Mouse (Mus musculus) cerebellum, postnatal 14 days (tissue): Measurements from ENCODE around the gene Dgcr2.

Experiments
- DNase-seq, 2 experiments: peaks; one replicate each; pipeline ENCODE4 v3.0.0; 2021; ENCODE audit warnings: mixed read lengths in 2 of 2

Gene Dgcr2

GRCm38 (mm10) chr16:17806581-17807191, 91.7 kb downstream of the Dgcr2 start:
- peak; percentile 45 to 53 for DNase-seq

GRCm38 (mm10) chr16:17804982-17805381, 93.4 kb downstream of the Dgcr2 start:
- DNase-seq, result no peak

DNA sequence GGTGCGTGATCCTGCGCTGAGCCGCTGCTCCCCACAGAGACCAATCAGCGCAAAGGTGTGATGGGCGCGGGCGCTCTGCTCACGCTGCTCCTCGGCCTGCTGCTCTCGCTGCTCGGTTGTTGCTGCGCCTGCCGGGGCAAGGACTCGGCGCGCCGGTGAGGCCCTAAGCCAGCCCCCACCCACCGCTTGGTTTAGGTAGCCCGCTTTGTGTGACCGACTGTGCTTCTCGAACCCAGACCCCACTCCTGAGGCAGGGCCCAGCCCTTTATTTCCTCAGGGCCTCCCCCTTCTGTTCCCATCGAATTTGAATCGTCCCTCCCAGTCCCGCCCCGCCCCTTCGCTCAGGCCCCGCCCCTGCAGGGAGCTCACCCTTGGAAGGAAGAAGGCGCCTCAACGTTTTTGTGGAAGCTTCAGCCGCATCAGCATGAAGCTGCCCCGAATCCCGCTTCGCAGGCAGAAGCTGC, 93.9 kb downstream of the Dgcr2 start:
- no peak for DNase-seq

DNA sequence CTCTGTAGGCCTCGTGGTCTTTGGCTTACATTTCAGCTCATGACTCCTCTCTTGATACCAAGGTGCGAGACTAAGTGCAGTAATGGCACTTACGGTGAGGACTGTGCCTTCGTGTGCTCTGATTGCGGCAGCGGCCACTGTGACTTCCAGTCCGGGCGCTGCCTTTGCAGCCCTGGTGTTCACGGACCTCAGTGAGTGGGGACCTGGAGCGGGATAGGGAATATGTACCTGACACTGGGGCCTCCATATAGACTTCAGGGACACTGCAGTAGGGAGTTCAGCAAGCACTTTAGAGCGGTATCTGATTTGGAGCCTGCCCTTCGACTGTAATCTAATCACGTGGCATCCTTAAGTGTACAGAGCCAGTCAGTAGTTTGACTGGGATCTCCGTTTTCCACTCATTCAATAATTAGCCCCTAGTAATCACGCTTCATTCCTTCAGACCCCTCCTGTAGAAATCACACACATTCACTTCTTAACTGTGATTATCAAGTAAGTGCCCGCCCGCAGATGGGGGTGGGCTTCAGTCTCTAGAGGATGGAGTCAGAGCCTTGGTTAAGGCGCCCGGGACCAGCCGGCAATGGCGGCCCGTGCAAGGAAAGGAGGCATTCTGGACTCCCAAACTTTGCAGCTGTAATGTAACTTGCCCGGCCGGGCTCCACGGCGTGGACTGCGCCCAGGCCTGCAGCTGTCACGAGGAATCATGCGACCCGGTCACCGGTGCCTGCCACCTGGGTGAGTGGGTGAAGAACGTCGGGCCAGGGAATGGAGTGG, 94.5 kb downstream of the Dgcr2 start:
- DNase-seq, result no peak

DNA sequence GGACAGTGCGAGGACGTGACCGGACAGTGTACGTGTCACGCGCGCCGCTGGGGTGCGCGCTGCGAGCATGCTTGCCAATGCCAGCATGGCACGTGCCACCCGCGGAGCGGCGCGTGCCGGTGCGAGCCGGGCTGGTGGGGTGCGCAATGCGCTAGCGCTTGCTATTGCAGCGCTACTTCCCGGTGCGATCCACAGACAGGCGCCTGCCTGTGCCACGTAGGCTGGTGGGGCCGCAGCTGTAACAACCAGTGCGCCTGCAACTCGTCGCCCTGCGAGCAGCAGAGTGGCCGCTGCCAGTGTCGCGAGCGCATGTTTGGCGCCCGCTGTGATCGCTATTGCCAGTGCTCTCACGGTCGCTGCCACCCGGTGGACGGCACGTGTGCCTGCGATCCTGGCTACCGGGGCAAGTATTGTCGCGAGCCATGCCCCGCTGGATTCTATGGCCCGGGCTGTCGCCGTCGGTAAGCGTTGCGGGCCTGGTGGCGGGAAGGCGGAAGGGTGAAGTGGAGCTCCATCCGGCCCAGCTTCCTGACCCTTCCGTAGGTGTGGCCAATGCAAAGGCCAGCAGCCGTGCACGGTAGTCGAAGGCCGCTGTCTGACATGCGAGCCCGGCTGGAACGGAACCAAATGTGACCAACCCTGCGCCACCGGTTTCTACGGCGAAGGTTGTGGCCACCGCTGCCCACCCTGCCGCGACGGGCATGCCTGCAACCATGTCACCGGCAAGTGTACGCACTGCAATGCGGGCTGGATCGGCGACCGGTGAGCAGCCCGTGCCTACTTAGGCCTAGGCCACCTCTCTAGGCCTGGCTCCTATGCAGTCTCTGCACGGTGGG, 95.3 kb downstream of the Dgcr2 start:
- DNase-seq, result peak; percentile 38 to 59

DNA sequence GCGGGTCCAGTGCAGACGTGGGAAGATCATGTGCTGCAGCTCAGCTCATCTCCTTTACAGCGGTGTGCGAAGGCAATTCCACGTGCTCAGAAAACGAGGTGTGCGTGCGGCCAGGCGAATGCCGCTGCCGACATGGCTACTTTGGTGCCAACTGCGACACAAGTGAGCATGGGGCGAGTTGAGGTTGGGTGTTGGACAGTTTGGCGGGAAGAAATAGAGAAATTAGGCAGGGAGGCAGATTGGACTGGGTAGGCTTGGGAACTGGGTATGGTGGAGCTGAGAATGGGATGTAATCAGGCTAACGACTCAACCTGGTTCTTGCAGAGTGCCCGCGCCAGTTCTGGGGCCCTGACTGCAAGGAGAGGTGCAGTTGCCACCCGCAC, 95.9 kb downstream of the Dgcr2 start:
- DNase-seq, result no peak

DNA sequence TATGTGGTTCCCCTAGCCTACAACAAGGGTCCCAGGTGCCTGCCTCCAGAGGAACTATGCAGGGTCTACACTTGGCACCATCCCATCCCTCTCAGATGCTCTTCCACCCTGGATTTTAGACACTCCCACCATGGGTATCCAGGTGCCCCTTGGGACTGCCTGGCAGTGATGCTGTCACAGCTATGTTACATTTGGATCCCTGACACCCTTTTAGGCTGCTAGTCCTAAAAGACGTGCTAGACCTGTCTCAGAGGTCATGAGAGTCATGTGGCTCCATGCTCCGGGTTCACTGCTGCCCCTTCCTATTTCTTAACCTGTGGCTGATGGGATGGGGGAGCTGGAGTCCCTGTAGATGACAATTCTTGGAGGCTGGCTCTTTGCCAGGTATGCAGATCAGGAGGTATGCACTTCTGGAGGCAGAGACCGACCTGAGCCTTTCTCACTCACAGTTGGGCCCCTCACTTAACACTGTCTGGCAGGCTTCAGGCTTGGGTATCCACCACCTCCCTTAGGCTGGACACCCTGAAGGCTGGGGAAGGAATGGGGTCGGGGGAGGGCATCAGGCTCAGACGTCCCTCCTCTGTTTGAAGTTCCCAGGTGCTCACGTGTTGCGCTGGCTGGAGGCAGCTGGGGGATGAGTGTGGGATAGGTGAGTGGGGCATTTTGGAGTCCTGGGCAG, 96.4 kb downstream of the Dgcr2 start:
- peak in 1 of 2 experiments; percentile 39 for DNase-seq

- DNase-seq, result no peak
Observed at GRCm38 (mm10) chr16:17799584-17799983, 98.8 kb downstream of the Dgcr2 start.

DNA sequence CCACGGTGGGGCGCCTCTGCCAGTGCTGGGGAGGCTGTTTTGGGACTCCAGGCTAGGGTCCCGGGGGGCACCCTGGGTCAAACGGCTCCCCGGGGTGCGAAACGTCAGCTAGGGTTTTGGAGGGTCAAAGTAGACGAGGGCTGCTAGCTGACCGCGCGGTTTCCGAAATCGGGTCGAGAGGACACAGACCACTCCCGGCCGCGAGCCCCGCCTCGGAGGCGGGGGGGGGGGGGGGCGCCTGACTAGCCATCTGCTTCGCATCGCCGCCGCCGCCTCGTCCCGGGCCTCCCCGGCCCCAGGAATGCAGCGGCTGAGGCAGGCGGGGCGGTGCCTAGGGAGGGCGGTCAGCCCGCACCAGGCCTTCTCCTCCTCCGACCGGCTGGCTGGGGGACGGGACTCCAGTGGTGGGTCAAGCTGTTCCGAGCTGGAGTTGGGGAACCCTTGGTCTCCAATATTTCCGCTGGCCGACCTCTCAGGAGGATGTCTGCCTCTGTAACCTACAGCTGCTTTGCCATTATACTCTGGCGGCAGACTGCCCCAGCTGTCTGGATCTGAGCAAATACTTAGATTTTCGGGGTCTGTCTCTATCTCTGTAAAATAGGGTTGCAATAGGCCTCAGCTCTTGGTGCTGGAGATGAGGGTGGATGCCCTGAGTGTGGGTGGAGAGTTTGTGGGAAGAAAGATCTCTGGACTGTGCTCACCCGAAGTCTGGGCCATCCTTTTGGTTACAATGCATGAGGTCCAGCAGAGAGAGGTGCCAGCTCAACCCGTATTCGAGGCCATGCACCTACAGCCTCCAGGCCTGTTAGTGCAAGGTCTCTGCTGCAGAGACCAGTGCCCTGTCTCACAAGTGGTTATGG, 99.8 kb downstream of the Dgcr2 start:
- no peak for DNase-seq

DNA sequence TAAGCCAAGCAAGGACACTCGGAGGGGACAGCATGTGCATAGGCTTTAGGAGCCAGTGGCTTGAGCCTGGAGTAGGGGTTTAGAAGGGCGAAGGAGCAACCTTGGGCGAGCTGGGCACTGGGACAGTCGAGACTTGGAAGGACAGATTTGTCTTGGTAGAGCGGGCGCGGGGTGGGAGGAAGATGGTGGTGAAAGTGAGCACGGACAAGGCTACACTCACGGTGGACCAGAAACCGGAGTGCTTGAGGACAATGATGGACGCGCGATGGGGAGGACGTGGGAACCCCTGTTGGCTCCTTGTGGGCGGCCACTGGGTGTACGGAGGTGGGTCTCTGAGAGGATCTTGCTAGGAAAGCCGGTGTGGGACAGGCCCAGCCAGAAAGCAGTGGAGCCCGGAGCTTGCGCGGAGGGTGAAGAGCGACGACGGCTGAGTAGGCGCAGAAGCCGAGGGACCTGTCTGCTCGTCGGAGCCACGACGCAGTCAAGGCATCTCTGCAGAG, 100.5 kb downstream of the Dgcr2 start:
- no peak for DNase-seq

DNA sequence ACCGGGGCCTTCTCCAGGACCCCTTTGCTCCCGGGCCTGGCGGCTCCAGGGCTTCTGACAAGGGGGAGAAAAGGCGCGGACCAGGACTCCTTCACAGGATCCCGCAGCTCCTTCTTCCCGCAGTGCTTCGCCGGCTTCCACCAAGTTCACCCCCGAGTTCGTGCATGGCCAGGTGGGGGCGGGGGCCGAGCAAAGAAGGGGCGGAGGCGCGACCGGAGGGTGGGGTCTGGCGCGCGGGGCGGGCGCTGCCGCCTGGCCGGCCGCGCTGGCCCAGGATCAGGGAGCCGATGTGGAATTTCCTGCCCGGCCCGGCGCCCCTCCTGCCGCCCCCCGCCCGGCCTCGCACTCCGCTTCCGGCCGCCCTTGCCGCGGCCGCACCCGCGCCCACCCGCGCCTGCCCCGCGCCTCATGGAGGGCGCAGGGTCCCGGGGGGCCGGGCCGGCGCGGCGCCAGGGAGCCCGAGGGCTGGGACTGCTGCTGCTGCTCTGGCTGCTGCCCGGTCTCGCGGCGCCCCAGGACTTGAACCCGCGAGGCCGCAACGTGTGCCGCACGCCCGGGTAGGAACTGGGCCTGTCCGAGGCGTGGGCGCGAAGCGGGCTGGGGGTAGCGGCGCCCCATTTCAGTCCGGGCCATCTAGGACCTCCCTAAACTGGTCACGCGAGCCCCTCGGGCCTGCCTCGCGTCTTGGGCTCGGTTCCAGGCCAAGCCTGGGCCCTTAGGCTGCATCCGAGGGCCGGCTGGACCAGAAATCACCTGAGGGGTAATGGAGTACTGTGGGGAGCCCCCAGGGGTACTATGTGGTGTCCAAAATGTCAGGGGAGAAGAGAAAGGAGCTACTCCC, 101.2 kb downstream of the Dgcr2 start, which contains the start of gene Scarf2:
Scarf2 (plus strand) TSS at position 312 of the 841 bp plus-strand sequence.
- DNase-seq, result no peak

- DNase-seq, result no peak
Observed at GRCm38 (mm10) chr16:17796519-17796918, 101.8 kb downstream of the Dgcr2 start.

GRCm38 (mm10) chr16:17795643-17796042, 102.7 kb downstream of the Dgcr2 start:
- no peak for DNase-seq

DNA sequence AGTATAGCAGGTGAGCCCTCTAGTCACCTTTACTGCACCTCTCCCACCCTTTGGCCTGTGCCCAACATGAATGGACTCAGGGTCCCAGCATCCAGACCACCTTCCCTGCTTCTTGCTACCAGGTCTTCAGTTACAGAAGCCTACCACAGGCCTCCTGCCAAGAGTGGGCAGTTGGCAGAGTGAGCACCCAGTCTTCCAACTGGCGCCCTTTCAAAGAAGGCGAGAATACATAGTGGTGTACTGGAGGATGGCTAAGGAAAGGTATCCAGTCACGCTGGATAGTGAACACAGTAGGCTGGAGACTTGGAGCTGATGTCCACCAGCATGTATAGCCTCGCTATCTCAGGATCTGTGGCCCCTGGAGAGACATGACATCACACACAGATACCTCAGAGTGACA, 104.3 kb downstream of the Dgcr2 start:
- DNase-seq, result peak; percentile 73 to 76

GRCm38 (mm10) chr16:17792728-17793127, 105.6 kb downstream of the Dgcr2 start:
- DNase-seq, result no peak
